Mouse (Mus musculus) embryo, embryonic 9.5 days (tissue): ENCODE results near the gene Stk38.
A peak's percentile ranks its signal among the peaks of the same experiment; 100 is the strongest.

Source experiments
- DNase-seq: peaks from one replicate; pipeline ENCODE4 v3.0.0-alpha.2; 2017; ENCODE audit errors: extremely low spot score

Gene Stk38

GRCm38 (mm10) chr17:28926380-28926779 is 81.4 kb downstream of the Stk38 start:
- DNase-seq, result peak; percentile 82

DNA sequence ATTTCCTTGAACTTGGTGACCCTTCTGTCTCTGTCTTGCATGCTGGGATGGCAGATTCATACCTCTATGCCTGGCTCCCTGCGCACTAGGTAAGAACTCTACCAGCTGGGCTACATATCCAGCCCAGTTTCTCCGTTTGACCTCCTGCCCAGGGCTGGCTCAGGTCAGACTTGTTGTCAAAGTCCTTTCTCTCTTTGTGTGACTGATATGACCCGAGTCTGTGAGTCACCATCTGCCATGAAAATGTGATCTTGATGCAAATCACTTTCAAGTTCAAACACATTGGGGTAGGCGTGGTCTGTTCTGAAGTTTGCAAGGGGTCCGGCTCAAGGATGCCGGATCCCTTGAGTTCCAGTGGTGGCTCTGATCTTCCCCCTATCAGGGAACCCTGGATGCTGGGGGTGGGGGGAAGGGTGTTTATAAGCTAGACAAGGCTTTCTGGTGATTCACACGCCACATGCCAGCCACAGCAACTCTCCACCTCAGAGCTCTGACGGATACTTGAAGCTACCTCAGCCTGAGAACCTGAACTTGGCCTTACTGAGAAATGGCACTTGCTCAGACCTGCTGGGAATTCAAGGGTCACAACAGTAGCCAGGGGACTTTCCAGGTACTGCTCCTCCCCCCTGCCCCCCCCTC is 82.7 kb downstream of the Stk38 start:
- no peak for DNase-seq

GRCm38 (mm10) chr17:28922096-28922495 is 85.7 kb downstream of the Stk38 start:
- DNase-seq, result no peak

GRCm38 (mm10) chr17:28921086-28921485 is 86.7 kb downstream of the Stk38 start:
- DNase-seq, result no peak
